Mouse (Mus musculus) ES-Bruce4 (cell line): ENCODE measurements around the gene Clcn6.

Experiments used
- CTCF ChIP-seq: IDR thresholded peaks from one replicate; pipeline ENCODE4 v1.8.1; 2011; ENCODE audit warnings: low read depth, low read length
- EP300 ChIP-seq: IDR thresholded peaks from 2 replicates; pipeline ENCODE4 v1.6.1; 2011; ENCODE audit warnings: low read depth, low read length; ENCODE audit not compliant: insufficient read depth
- POLR2A ChIP-seq: IDR thresholded peaks from one replicate; pipeline ENCODE4 v1.8.1; 2011; ENCODE audit warnings: low read length; ENCODE audit not compliant: insufficient read depth

GRCm38 (mm10) chr4:148012216-148012615, 26.4 kb downstream of the Clcn6 start:
- TF ChIP-seq CTCF (no peak), POLR2A (no peak), EP300 (no peak)
